In the genomic region with DNA sequence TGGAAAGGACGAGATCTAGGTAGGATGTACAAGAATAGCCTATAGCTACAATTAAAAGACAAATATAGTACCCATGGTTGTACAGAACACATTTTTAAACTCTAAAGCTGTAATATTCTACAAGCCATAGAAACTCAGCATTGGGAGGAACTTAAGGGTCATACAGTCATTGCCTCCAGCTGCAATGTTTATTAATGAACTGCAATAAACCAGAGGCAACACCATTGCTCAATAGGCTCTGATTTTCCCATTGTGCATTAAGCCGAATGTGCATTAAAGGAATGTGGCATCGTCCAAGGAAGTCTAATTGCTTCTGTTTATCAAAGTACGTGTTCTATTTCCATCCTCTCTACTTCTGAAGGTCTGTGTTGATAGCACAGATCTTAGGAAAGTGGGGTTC, we compare ENCODE assay signal across 20 mouse cellular contexts.
"Had no signal": no experiment of that assay in that cellular context is flagged by ENCODE, and none has a peak within 500 bp of the region (broad histone marks: within the 10 kb centered on the region; RNA-seq: fewer than 3 reads in every experiment).

No protein-coding gene starts in this region.

- H3K27me3 ChIP-seq: liver, embryonic 13.5 days; liver, embryonic 15.5 days; lung, embryonic 15.5 days; megakaryocyte, embryonic 14.5 days; midbrain, embryonic 13.5 days; midbrain, embryonic 15.5 days had no signal

- H3K9me3 ChIP-seq: liver, embryonic 13.5 days; liver, embryonic 15.5 days; lung, embryonic 15.5 days; midbrain, embryonic 13.5 days; midbrain, embryonic 15.5 days had no signal

- H3K4me2 ChIP-seq: liver, embryonic 11.5 days; liver, embryonic 13.5 days; liver, embryonic 15.5 days; lung, embryonic 15.5 days; midbrain, embryonic 11.5 days; midbrain, embryonic 13.5 days; midbrain, embryonic 15.5 days had no signal

- H3K4me3 ChIP-seq: liver, embryonic 13.5 days; liver, embryonic 15.5 days; lung, embryonic 15.5 days; megakaryocyte, embryonic 14.5 days; midbrain, embryonic 13.5 days; midbrain, embryonic 15.5 days had no signal

- ATAC-seq: liver, postnatal 0 days; midbrain, embryonic 13.5 days; midbrain, embryonic 15.5 days had no signal

- H3K36me3 ChIP-seq: liver, embryonic 13.5 days; liver, embryonic 15.5 days; lung, embryonic 15.5 days; midbrain, embryonic 13.5 days; midbrain, embryonic 15.5 days had no signal

- H3K4me1 ChIP-seq: liver, embryonic 13.5 days; liver, embryonic 15.5 days; megakaryocyte, embryonic 14.5 days; midbrain, embryonic 13.5 days; midbrain, embryonic 15.5 days had no signal

- DNase-seq: liver; liver, embryonic 13.5 days; liver, postnatal 0 days; lung, postnatal 36 days; retina, postnatal 1 day; right cerebral cortex, adult 18-20 months; right cerebral cortex, postnatal 25 days; right cerebral cortex, postnatal 4 days; spleen, adult 18-20 months; thymus, adult 18-20 months; thymus, postnatal 14 days; thymus, postnatal 36 days had no signal

- H3K9ac ChIP-seq: liver, embryonic 13.5 days; liver, embryonic 15.5 days; liver, postnatal 0 days; lung, embryonic 15.5 days; midbrain, embryonic 13.5 days; midbrain, embryonic 15.5 days had no signal

- H3K27ac ChIP-seq: liver, embryonic 13.5 days; liver, embryonic 15.5 days; lung, embryonic 15.5 days; macrophage; midbrain, embryonic 13.5 days; midbrain, embryonic 15.5 days had no signal
